Mouse (Mus musculus) layer of hippocampus, postnatal 36 days (tissue): Measurements from ENCODE around the gene Gm14305. TPM values are rescaled to one million over a fixed set of nuclear protein-coding genes. Genes with fewer than 3 reads are reported as not detected.
A peak's percentile ranks its signal among the peaks of the same experiment; 100 is the strongest.
"Not testable (repeated sequence)": the region's sequence is repeated elsewhere in the genome, so short reads cannot be mapped to it uniquely, and the experiment has no call there.

Source experiments
- DNase-seq, 2 experiments: peaks; one replicate each; pipeline ENCODE4 v3.0.0; 2022
- total RNA-seq, 2 experiments: library from RNA; stranded (reverse); gene quantifications; 2 replicates each; pipeline ENCODE4 v1.2.3; 2021

Gm14305 gene
- total RNA-seq = 10 to 100 TPM; 34.2 to 35.3 TPM

GRCm38 (mm10) chr2:176708051-176708450 is at the start of gene Gm14305:
Gm14305 (plus strand) TSS chr2:176708328.
- peak; percentile 1 to 18 for DNase-seq

- DNase-seq = not testable (repeated sequence)
Measured at GRCm38 (mm10) chr2:176670222-176670621, 37.9 kb upstream of the Gm14305 start, which contains the start of gene Zfp973. Zfp973 (plus strand) TSS chr2:176670522.

Other genes with a start within 250 kb of the Gm14305 start
- not detected for gene Gm14434, start 221.5 kb upstream of the Gm14305 start, total RNA-seq
- not detected for gene Zfp967, start 187.3 kb upstream of the Gm14305 start, total RNA-seq
- 1 to 10 TPM; 6.5 to 7.5 TPM for gene Gm14308, start 72.0 kb upstream of the Gm14305 start, total RNA-seq
- gene Zfp973, start 37.8 kb upstream of the Gm14305 start, total RNA-seq = 10 to 100 TPM; 13.3 to 15.2 TPM
- 10 to 100 TPM; 13.0 to 20.2 TPM for gene Gm14295, start 90.3 kb downstream of the Gm14305 start, total RNA-seq
- not detected for gene Gm14408, start 122.8 kb downstream of the Gm14305 start, total RNA-seq
- gene Gm14296, start 219.5 kb downstream of the Gm14305 start, total RNA-seq = 10 to 100 TPM; 16.8 to 18.2 TPM